Mouse (Mus musculus): ENCODE measurements around the gene a. TPM values are rescaled to one million over a fixed set of nuclear protein-coding genes. Genes with fewer than 3 reads are reported as not detected.

Gene a
- polyA plus RNA-seq, 1 experiment from 2014 or later: 3.3 TPM

- Histone ChIP-seq H3K27ac (replicated peaks; ENCODE audit: low read depth, low read length) (no peak overlapping the region), H3K9ac (replicated peaks; ENCODE audit: low read length) (no peak overlapping the region), H3K4me1 (ENCODE audit: control insufficient read depth, insufficient read depth, low read length) (no peaks in the 10 kb centered on the region), H3K4me2 (ENCODE audit: low read depth, low read length) (no peak overlapping the region), H3K36me3 (replicated peaks; ENCODE audit: control insufficient read depth, insufficient read depth, low read depth, low read length) (no peaks in the 10 kb centered on the region), H3K4me3 (ENCODE audit: low read depth, low read length) (no peak overlapping the region), H3K9me3 (replicated peaks; ENCODE audit: control insufficient read depth, low read length) (no peaks in the 10 kb centered on the region), H3K27me3 (ENCODE audit: control insufficient read depth, insufficient read depth, low read length) (no peaks in the 10 kb centered on the region)
- 29% methylated on average over 4 of the region's 4 CpGs for WGBS
- DNase-seq (ENCODE audit: low spot score) (no peak), ATAC-seq (replicated peaks; ENCODE audit: insufficient number of reproducible peaks, low FRiP score, low TSS enrichment, low read depth) (no peak)
These were observed 302.2 kb downstream of the a start for GRCm38 (mm10) chr2:155093418-155093817.

- Histone ChIP-seq H3K27me3 (ENCODE audit: control insufficient read depth, insufficient read depth, low read length) (no peaks in the 10 kb centered on the region), H3K4me1 (ENCODE audit: control insufficient read depth, insufficient read depth, low read length) (no peaks in the 10 kb centered on the region), H3K9me3 (replicated peaks; ENCODE audit: control insufficient read depth, low read length) (no peaks in the 10 kb centered on the region), H3K4me2 (ENCODE audit: low read depth, low read length) (no peak overlapping the region), H3K36me3 (replicated peaks; ENCODE audit: control insufficient read depth, insufficient read depth, low read depth, low read length) (no peaks in the 10 kb centered on the region), H3K27ac (replicated peaks; ENCODE audit: low read depth, low read length) (no peak overlapping the region), H3K9ac (replicated peaks; ENCODE audit: low read length) (no peak overlapping the region), H3K4me3 (ENCODE audit: low read depth, low read length) (no peak overlapping the region)
- WGBS: 84% methylated on average over 9 of the region's 9 CpGs
- ATAC-seq (replicated peaks; ENCODE audit: insufficient number of reproducible peaks, low FRiP score, low TSS enrichment, low read depth): no peak
- peak; percentile 34 for DNase-seq (ENCODE audit: low spot score)
These were observed 307.6 kb downstream of the a start for GRCm38 (mm10) chr2:155098720-155099380.

- H3K36me3 ChIP-seq (replicated peaks; ENCODE audit: control insufficient read depth, insufficient read depth, low read depth, low read length): no peaks in the 10 kb centered on the region
- H3K27ac ChIP-seq (replicated peaks; ENCODE audit: low read depth, low read length): no peak overlapping the region
- H3K4me1 ChIP-seq (ENCODE audit: control insufficient read depth, insufficient read depth, low read length): no peaks in the 10 kb centered on the region
- no peak overlapping the region for H3K4me3 ChIP-seq (ENCODE audit: low read depth, low read length)
- ATAC-seq (replicated peaks; ENCODE audit: insufficient number of reproducible peaks, low FRiP score, low TSS enrichment, low read depth): no peak
- H3K9ac ChIP-seq (replicated peaks; ENCODE audit: low read length): no peak overlapping the region
- DNase-seq (ENCODE audit: low spot score): no peak
- WGBS: 39% methylated on average over 7 of the region's 7 CpGs
- H3K27me3 ChIP-seq (ENCODE audit: control insufficient read depth, insufficient read depth, low read length): no peaks in the 10 kb centered on the region
- no peaks in the 10 kb centered on the region for H3K9me3 ChIP-seq (replicated peaks; ENCODE audit: control insufficient read depth, low read length)
- no peak overlapping the region for H3K4me2 ChIP-seq (ENCODE audit: low read depth, low read length)
These were observed 308.2 kb downstream of the a start for GRCm38 (mm10) chr2:155099421-155099820.

GRCm38 (mm10) chr2:155099994-155100795, 309.0 kb downstream of the a start:
- H3K9ac ChIP-seq (replicated peaks; ENCODE audit: low read length): no peak overlapping the region
- no peak overlapping the region for H3K27ac ChIP-seq (replicated peaks; ENCODE audit: low read depth, low read length)
- no peaks in the 10 kb centered on the region for H3K36me3 ChIP-seq (replicated peaks; ENCODE audit: control insufficient read depth, insufficient read depth, low read depth, low read length)
- no peak overlapping the region for H3K4me3 ChIP-seq (ENCODE audit: low read depth, low read length)
- H3K27me3 ChIP-seq (ENCODE audit: control insufficient read depth, insufficient read depth, low read length): no peaks in the 10 kb centered on the region
- no peak for DNase-seq (ENCODE audit: low spot score)
- WGBS: 76% methylated on average over 14 of the region's 14 CpGs
- H3K4me1 ChIP-seq (ENCODE audit: control insufficient read depth, insufficient read depth, low read length): no peaks in the 10 kb centered on the region
- H3K9me3 ChIP-seq (replicated peaks; ENCODE audit: control insufficient read depth, low read length): no peaks in the 10 kb centered on the region
- no peak for ATAC-seq (replicated peaks; ENCODE audit: insufficient number of reproducible peaks, low FRiP score, low TSS enrichment, low read depth)
- no peak overlapping the region for H3K4me2 ChIP-seq (ENCODE audit: low read depth, low read length)

Other genes with a start within 250 kb of the a start
- 0.96 and 1.5 TPM in 2 replicates for gene 1700003F12Rik, start 244.3 kb upstream of the a start, polyA plus RNA-seq (2014; fragmentation: Nextera tagmentation; extraction: Ambion mirVana)
- not detected in 2 replicates for gene Actl10, start 239.6 kb upstream of the a start, polyA plus RNA-seq (2014; fragmentation: Nextera tagmentation; extraction: Ambion mirVana)
- 1.7 and 2.2 TPM in 2 replicates for gene Necab3, start 232.5 kb upstream of the a start, polyA plus RNA-seq (2014; fragmentation: Nextera tagmentation; extraction: Ambion mirVana)
- gene E2f1, start 221.5 kb upstream of the a start, polyA plus RNA-seq (2014; fragmentation: Nextera tagmentation; extraction: Ambion mirVana): 7.2 and 8.6 TPM in 2 replicates
- gene Pxmp4, start 187.7 kb upstream of the a start, polyA plus RNA-seq (2014; fragmentation: Nextera tagmentation; extraction: Ambion mirVana): 13.6 and 15.8 TPM in 2 replicates
- gene Zfp341, start 178.1 kb upstream of the a start, polyA plus RNA-seq (2014; fragmentation: Nextera tagmentation; extraction: Ambion mirVana): 0.60 and 1.1 TPM in 2 replicates
- not detected in 2 replicates for gene 4930519P11Rik, start 178.0 kb upstream of the a start, polyA plus RNA-seq (2014; fragmentation: Nextera tagmentation; extraction: Ambion mirVana)
- 14.0 and 14.8 TPM in 2 replicates for gene Chmp4b, start 139.7 kb upstream of the a start, polyA plus RNA-seq (2014; fragmentation: Nextera tagmentation; extraction: Ambion mirVana)
- gene Gm14214, start 21.4 kb upstream of the a start, polyA plus RNA-seq (2014; fragmentation: Nextera tagmentation; extraction: Ambion mirVana): not detected in 2 replicates
- gene Raly, start 306 bp upstream of the a start, polyA plus RNA-seq (2014; fragmentation: Nextera tagmentation; extraction: Ambion mirVana): 67.2 and 80.0 TPM in 2 replicates
- gene Eif2s2, start 101.5 kb downstream of the a start, polyA plus RNA-seq (2014; fragmentation: Nextera tagmentation; extraction: Ambion mirVana): 146 and 183 TPM in 2 replicates
- gene Gm14226, start 226.9 kb downstream of the a start, polyA plus RNA-seq (2014; fragmentation: Nextera tagmentation; extraction: Ambion mirVana): 3.5 and 3.7 TPM in 2 replicates

Data from embryonic facial prominence, embryonic 11.5 days (tissue).